Mouse (Mus musculus): ENCODE measurements around the gene Zbtb48. TPM values are rescaled to one million over a fixed set of nuclear protein-coding genes. Genes with fewer than 3 reads are reported as not detected.

The Zbtb48 gene
- total RNA-seq, 2 experiments from 2014 or later: 13.6 to 13.9 TPM

DNA sequence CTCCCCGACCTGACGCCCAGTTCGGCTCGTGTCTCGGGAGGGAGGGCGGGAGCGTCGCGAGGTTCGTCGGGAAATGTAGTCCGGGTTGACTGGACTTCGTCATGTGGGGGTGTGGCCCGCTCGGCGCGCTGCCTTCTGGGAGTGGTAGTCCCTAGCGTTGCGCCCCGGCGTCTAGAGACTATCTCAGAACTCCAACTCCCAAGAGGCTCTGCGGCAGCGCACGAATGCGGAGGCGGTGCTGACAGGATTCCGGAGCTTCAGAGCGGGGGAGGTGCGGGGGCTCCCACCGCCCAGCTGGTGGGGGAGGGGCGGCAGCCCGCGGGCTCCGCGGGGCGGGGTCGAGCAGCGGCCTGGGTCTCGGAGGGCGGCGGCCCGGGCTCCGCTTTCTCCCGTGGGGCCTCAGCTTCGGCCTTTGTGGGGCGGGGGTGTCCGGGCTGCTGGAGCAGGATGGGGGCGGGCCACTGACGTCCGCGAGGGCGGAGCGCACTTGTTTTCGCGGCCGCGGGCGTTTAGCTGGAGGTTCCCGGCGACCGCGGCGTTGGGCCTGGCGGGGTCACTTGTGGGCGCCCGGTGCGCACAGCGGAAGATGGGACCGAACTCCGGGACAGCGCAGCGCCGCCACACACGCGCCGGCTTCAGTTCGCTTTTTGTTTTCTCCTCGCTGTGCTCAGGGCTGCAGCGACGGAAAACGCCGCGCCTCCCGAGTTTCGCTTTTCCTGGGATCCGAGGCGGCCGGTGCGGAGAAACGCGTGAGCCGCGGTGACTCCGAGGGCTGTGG lies 31.1 kb downstream of the Zbtb48 start, which contains the start of gene Phf13:
Gene Phf13 (minus strand): TSS at position 86 of the 778 bp plus-strand sequence.
- TF ChIP-seq CTCF (IDR thresholded peaks at IDR 0.05): no peak; the same call in 1 of the 2 replicates
- peak within 1 kb of the TSS; percentile 99 for H3K27ac ChIP-seq
- intact Hi-C loops (cut with DNase I): loop anchor here (1.0 kb wide), 1 partner anchor 13 kb away; no protein-coding TSS in a partner anchor
- DNase-seq (ENCODE audit: extremely low spot score in 1 of 2, low spot score in 2 of 2): peak; percentile 98 to 99
- peak within 1 kb of the TSS; percentile 97 for H3K4me3 ChIP-seq

DNA sequence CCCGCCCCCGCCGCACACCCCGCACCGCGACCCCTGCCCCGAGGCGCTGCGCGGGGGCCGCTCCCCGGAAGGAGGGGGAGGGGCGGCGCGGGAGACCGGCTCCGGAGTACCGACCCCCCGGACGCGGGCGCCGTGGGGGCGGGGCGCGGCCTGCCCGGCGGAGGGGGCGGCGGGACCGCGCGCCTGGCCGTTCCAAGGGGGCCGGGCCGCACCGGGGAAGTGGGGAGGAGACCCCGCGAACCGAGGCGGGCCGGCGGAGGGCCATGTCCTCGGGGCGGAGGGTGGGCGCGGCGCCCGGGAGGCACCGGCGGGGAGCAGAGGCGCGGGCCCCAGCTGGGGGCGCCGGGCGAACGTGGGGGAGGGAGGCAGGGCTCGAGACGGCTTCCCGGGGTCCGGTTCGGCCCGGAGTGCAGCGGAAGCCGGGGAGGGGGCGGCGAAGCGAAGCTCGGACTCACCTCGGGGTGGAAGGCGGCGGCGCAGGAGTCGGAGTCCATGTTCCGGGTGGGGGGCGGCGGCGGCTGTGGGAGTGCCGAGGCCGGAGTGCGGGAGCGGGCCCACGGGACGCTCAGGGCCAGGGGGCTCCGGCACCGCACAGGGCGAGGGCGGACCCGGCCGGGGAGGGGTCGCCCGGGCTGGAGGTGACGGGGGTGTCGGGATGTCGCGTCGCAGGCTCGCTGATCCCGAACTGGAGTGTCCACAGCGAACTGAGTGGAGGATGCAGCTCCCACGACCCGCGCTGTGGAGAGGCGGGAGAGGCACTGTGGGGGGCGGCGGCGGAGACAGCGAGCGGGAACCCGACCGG lies 31.9 kb downstream of the Zbtb48 start:
- intact Hi-C loops (cut with DNase I): loop anchor here (1.0 kb wide), 1 partner anchor 14 kb away; no protein-coding TSS in a partner anchor
- TF ChIP-seq CTCF (IDR thresholded peaks at IDR 0.05): no peak
- DNase-seq (ENCODE audit: extremely low spot score in 1 of 2, low spot score in 2 of 2): no peak
- H3K4me3 ChIP-seq: peak overlapping the region; percentile 97
- peak overlapping the region; percentile 88 for H3K27ac ChIP-seq

DNA sequence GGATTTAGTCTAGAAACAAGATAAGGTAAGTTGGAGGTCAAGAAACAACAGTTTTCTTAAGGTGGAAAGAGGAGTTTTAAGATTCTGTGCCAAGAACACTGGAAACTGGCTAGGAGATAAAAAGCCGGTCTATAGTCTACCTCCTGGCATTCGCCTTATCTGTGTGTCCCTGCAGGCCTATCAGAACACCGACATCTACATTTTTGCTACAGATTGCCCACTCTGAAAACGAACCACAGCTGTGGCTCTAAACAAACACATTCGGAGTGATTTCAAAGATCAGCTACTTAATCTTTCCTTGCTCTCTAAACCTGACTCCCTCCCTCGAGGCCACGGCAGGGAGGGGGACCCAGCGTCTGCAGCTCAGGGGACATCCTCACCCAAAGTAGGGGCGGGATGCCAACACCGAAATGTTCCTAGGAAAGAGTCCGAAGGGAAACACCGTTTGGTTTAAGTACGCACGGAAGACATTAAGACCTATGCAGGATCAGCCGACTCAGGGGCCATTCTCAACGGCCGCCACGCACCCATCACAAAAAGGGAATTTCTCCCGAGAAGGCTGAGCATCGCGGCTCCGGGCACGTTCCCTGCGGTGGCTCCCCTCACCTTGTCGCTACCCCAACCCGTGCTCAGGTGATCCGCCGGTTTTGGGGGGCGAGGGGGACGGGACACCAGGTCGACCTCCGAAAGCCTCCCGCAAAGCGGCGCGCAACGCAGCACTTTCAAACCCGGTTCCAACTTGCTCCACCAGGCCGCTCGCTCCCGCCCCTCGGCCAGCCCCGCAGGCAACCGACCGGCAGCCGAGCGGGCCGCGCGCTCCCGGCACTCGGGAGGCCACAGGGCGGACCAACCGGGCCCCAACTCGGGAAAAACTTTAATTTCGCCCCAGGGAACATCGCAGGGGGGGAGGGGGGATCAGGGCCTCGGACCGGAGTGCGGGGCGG lies 33.0 kb downstream of the Zbtb48 start:
- Histone ChIP-seq H3K27ac (no peak overlapping the region), H3K4me3 (peak overlapping the region; percentile 97)
- no peak for TF ChIP-seq CTCF (IDR thresholded peaks at IDR 0.05)
- DNase-seq (ENCODE audit: extremely low spot score in 1 of 2, low spot score in 2 of 2): no peak
- intact Hi-C loops (cut with DNase I): no loop called here

DNA sequence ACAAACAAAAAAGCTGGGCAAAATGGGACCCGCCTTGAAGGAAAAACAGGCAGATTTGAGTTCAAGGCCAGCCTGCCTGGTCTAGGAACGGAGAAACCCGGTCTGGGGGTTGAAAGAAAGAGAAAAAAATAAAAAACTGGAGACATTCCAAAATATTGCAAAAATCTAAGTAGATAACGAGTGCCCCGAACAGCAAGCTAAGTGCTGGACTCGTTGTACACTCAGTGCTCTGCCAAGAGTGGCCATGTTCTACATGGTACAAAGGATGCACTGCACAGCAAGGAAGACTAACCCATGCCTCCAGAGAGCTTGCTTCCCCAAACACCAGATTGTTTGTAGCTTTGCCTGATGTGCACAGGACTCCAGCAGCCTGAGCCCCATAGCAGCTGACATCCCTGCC lies 34.4 kb downstream of the Zbtb48 start:
- Histone ChIP-seq H3K27ac (no peak overlapping the region), H3K4me3 (no peak overlapping the region)
- no peak for DNase-seq (ENCODE audit: extremely low spot score in 1 of 2, low spot score in 2 of 2)
- intact Hi-C loops (cut with DNase I): no loop called here
- TF ChIP-seq CTCF (IDR thresholded peaks at IDR 0.05): no peak

- intact Hi-C loops (cut with DNase I): no loop called here
- TF ChIP-seq CTCF (IDR thresholded peaks at IDR 0.05): no peak
- Histone ChIP-seq H3K4me3 (no peak overlapping the region), H3K27ac (no peak overlapping the region)
- DNase-seq (ENCODE audit: extremely low spot score in 1 of 2, low spot score in 2 of 2): no peak
These were observed 35.4 kb downstream of the Zbtb48 start for GRCm38 (mm10) chr4:151992091-151992490.

- peak overlapping the region; percentile 78 for H3K4me3 ChIP-seq
- peak overlapping the region; percentile 95 for H3K27ac ChIP-seq
- intact Hi-C loops (cut with DNase I): no loop called here
- DNase-seq (ENCODE audit: extremely low spot score in 1 of 2, low spot score in 2 of 2): no peak
- TF ChIP-seq CTCF (IDR thresholded peaks at IDR 0.05): no peak
These were observed 38.4 kb downstream of the Zbtb48 start for GRCm38 (mm10) chr4:151989110-151989488.

- DNase-seq (ENCODE audit: extremely low spot score in 1 of 2, low spot score in 2 of 2): peak; percentile 81 to 87
- H3K4me3 ChIP-seq: peak within 1 kb of the TSS; percentile 78
- no peak for TF ChIP-seq CTCF (IDR thresholded peaks at IDR 0.05)
- peak within 1 kb of the TSS; percentile 95 for H3K27ac ChIP-seq
- intact Hi-C loops (cut with DNase I): no loop called here
These were observed 38.9 kb downstream of the Zbtb48 start, which contains the start of gene Thap3 for GRCm38 (mm10) chr4:151988342-151989109. Gene Thap3, minus strand, starts transcription at chr4:151988997.

DNA sequence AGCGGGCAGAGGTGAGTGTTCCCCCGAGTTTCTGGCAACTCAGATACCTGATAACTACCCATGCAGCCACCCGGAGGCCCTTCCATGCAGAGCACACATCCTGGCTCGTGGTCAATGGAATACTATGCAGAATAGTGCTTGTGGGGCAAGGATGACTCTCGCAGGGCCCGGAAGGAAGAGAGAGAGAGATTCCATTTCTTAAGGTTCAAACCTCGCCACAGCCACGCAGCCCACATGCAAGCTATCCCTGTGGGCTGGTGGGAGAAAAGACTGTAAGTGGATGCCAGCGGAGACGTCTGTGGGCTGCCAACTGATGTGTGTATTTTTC lies 39.5 kb downstream of the Zbtb48 start:
- intact Hi-C loops (cut with DNase I): no loop called here
- H3K27ac ChIP-seq: peak overlapping the region; percentile 95; the same call in 1 of the 2 replicates
- no peak for TF ChIP-seq CTCF (IDR thresholded peaks at IDR 0.05)
- DNase-seq (ENCODE audit: extremely low spot score in 1 of 2, low spot score in 2 of 2): no peak
- peak overlapping the region; percentile 78 for H3K4me3 ChIP-seq

DNA sequence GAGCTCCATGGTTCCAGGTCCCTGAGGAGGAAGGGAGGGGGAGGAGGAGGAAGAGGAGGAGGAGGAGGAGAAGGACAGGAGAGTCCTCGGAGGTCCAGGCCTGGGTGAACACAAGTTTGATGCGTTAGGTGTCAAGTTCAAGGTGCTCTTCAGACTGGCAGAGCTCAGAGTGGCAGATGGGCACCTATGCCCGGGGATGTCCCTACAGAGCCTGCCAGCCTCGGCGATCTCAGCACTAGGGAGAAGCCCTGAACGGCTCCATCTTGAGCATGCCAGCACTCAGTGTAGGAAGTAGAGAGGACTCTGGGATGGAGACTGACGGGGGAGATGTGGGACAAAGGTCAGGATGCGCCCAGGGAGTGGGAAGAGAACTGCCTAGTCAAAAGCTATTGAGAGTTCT lies 40.8 kb downstream of the Zbtb48 start:
- Histone ChIP-seq H3K27ac (no peak overlapping the region), H3K4me3 (no peak overlapping the region)
- intact Hi-C loops (cut with DNase I): no loop called here
- TF ChIP-seq CTCF (IDR thresholded peaks at IDR 0.05): no peak
- DNase-seq (ENCODE audit: extremely low spot score in 1 of 2, low spot score in 2 of 2): no peak

DNA sequence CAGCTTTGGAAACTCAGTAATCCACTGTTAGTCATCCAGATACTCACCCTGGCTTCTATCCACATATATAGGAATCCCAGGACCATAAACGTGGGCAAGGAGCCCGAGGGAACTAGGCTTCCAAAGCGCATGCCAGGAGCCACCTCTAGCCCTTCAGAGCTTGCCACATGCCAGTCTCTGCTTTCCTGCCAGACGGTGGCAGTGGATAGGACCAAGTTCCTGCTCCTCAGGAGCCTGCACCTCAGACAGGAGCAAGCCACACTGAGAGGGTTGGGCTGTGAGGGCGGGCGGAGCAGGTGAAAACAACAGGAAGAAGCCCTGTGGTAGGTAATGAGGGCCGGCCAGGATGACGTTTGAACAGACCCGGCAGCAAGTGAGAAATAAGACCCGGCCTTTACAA lies 41.6 kb downstream of the Zbtb48 start:
- Histone ChIP-seq H3K4me3 (no peak overlapping the region), H3K27ac (no peak overlapping the region)
- DNase-seq (ENCODE audit: extremely low spot score in 1 of 2, low spot score in 2 of 2): no peak
- no peak for TF ChIP-seq CTCF (IDR thresholded peaks at IDR 0.05)
- intact Hi-C loops (cut with DNase I): no loop called here

DNA sequence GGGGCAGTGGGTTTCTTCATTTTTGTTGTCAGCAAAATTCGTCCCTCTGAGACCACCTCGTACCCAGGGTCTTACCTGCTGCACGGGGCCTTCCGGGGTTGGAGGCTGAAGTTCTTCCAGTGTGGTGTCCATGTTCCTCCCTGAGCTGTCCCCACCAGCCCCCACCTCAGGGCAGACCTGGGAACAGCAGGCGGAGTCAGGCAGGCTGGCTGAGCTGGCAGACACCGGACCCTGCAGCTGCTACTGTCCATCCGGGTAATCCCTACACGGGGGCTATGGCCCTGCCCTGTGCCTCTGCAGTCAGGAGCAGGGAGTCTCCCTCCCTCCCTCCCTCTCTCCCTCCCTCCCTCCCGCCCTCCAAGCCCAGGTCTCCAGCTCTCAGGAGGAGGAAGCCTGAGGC lies 43.9 kb downstream of the Zbtb48 start:
- intact Hi-C loops (cut with DNase I): no loop called here
- H3K27ac ChIP-seq: no peak overlapping the region
- DNase-seq (ENCODE audit: extremely low spot score in 1 of 2, low spot score in 2 of 2): no peak

More for the DNA sequence above, 43.9 kb downstream of the Zbtb48 start:
- no peak for TF ChIP-seq CTCF (IDR thresholded peaks at IDR 0.05)
- H3K4me3 ChIP-seq: no peak overlapping the region
